Mouse (Mus musculus) right cerebral cortex, postnatal 14 days (tissue): ENCODE measurements around the gene Dctn2.

Source experiments
- DNase-seq: peaks from one replicate; pipeline ENCODE4 v3.0.0; 2022

Dctn2 gene

GRCm38 (mm10) chr10:127266112-127267091 lies at the start of gene Dctn2:
Dctn2 (plus strand) TSS chr10:127266368.
- peak; percentile 95 for DNase-seq

DNA sequence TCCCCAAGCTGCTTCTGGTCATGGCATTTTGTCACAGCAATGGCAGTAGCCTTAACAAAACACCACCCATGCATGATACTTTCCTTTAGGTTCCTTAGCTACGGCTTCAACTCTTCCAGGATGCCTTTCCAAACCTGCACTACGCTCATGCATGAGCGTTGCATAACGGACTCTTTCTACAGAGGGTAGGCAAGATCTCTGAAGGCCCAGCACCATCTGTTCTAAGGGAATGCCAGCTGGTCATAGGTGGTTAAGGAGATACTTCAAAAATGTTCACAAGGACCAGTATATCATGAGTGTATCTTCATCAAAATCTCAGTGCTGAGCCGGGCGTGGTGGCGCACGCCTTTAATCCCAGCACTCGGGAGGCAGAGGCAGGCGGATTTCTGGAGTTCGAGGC lies 49.7 kb upstream of the Dctn2 start:
- DNase-seq = no peak

DNA sequence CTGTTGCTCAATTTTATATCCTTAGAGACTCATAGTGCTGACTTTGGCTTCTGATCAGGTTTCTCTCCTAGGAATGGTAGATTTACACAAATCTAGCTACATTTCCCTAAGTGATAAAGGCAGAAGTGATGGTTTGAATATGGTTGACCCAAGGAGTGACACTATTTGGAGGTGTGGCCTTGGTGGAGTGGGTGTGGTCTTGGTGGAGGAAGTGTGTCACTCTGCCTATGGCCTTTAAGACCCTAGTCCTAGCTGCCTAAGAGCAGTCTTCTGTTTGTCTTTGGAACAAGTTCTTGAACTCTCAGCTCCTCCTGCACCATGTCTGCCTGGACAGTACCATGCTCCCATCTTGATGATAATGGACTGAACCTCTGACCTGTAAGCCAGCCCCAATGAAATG lies 49.0 kb upstream of the Dctn2 start:
- DNase-seq = no peak

GRCm38 (mm10) chr10:127218339-127218738 lies 47.8 kb upstream of the Dctn2 start:
- DNase-seq = no peak

GRCm38 (mm10) chr10:127225213-127225612 lies 41.0 kb upstream of the Dctn2 start:
- DNase-seq = no peak

DNA sequence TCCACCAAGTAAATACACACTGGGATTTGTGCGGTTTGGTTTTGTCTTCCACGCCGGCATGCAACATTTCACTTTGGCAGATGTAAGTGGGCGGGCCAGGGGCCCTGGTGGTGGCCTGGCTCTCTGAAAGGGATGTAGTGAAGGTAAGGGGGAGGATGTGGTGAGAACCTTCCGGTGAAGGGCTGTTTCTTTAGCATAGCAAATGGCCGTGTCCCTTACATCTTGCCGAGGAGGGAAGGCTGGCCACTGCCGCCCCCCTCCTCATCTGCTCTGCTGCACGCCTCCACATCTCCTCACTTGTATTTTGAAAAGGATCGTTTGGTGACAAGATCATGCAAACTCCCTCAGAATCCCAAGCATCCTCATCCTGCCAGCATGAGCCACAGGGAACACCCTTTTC lies 40.4 kb upstream of the Dctn2 start:
- no peak for DNase-seq

DNA sequence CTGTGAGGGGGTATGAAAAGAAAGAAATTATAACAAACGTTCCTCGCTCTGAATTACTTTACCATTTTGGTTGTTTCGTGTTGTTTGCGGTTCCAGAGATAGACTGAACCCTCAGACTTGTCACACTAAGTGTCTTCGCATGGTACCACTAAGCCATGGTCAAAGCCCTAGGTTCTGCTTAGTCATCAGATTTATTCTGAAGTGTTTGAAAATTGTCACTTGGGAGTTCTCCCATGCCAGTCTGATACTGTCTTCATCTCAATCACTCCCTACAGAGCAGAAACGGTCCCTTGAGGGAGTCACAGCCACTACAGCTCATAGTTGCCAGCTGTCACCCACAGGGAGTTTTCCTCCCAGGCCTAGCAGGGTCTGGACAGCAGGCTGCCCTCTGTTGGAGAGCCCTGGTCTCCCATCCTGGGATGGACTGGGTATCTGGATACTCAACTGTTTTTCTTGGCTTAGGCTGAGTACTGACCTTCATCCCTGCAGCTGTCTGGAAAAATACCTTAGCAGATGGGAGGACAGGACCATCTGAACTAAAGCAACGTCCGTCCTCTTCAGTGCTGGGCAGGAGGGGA lies 39.8 kb upstream of the Dctn2 start:
- no peak for DNase-seq

GRCm38 (mm10) chr10:127227163-127227562 lies 39.0 kb upstream of the Dctn2 start:
- no peak for DNase-seq

DNA sequence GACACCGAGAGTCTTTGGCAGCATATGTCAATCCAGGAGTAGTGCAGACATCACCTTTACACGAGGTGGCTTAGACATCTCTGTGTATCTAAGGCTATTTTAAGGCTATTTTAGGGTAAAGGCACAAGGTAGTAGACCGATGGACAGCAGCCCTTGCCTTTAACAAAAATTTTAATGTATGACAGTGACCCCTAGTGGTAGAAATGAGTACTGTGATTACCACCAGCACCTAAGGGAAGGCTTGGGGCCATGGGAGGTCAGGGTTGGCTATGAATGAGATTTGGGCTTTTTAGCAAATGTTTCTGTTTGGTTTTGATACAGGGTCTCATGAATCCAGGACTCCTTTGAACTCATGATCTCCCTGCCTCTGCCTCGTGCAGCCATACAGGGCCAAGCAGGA lies 37.3 kb upstream of the Dctn2 start:
- no peak for DNase-seq

GRCm38 (mm10) chr10:127230693-127231092 lies 35.5 kb upstream of the Dctn2 start:
- no peak for DNase-seq

DNA sequence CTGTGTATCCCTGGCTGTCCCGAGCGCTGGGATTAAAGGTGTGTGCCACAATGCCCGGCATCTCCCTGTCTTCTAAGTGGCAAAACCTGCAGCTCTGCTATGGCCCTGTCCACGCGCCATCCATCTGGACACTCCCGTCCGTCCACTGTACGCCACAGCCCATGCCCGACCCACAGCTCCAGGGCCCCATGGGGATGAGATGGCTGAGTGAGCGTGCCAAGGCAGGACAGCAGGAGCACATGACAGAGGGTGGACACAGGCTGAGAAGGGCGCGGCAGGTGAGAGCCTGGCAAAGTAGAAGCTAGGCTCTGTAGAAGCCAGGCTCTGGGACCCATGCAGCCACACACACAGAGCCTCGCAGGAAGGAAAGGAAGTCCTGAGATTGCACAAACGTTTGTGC lies 34.4 kb upstream of the Dctn2 start:
- no peak for DNase-seq

GRCm38 (mm10) chr10:127233141-127233540 lies 33.0 kb upstream of the Dctn2 start:
- no peak for DNase-seq

- DNase-seq = no peak
Observed at GRCm38 (mm10) chr10:127236541-127236940, 29.6 kb upstream of the Dctn2 start.

- no peak for DNase-seq
Observed at GRCm38 (mm10) chr10:127238241-127238824, 27.8 kb upstream of the Dctn2 start.

DNA sequence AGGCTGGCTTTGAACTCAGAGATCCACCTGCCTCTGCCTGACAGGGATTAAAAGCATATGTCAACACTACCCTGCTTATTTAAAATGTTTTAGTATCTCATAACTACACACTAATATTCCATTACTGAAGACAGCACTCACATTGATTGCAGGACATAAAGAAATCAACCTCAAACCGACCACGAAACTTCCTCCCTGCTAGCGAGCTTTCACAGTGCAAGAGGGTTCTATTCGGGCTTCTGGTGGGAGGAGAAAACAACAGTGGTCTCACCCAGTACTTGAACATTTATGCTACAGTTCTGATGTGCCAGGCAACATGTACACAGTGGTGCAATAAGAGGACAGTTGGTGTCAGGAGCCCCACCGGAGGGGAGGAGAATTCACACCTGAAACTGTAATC lies 15.4 kb upstream of the Dctn2 start:
- no peak for DNase-seq

GRCm38 (mm10) chr10:127255625-127256345 lies 10.4 kb upstream of the Dctn2 start:
- DNase-seq = peak; percentile 48

DNA sequence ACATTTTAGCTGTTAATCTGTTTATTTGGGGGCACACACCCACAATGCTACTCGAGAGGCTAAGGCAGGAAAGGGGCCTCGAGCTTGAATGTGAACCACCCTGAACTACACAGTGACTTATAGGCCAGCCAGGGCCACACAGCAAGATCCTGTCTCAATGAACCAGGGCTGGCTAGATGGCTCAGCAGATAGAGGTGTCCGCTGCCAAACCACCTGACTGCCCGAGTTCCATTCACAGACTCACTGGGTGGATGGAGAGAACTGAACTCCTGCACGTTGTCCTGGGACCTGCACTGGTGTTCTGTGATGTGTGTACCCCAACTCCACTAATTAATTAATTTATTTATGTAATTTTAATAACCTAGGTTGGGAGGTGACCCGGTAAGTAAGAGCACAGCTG lies 8.4 kb upstream of the Dctn2 start:
- no peak for DNase-seq

GRCm38 (mm10) chr10:127258489-127258888 lies 7.7 kb upstream of the Dctn2 start:
- no peak for DNase-seq

- DNase-seq = no peak
Observed at GRCm38 (mm10) chr10:127261706-127262547, 4.2 kb upstream of the Dctn2 start.

GRCm38 (mm10) chr10:127262548-127263398 lies 3.4 kb upstream of the Dctn2 start, which contains the start of gene Kif5a:
Kif5a (minus strand) TSS chr10:127263348.
- peak; percentile 74 for DNase-seq

DNA sequence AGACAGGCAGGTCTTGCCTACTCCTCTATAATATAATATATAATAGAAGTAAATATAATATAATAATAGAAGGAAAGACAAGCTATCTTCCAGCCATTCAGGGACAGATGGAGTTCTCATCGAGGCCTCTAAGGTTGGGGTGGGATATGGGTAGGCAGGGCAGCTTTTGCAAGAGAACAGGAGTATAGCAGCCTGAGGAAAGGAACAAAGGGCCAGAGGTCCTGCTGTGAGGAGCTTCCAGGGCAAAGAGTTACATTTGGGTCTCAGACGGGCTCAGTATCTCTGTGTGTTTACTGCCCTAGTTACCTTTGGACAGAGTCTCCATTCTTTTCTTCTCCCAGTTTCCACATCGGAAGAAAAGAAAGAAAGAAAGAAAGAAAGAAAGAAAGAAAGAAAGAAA lies 2.5 kb upstream of the Dctn2 start:
- DNase-seq = no peak
